Mouse (Mus musculus): Measurements from ENCODE around the gene Gm10226.
A peak's percentile ranks its signal among the peaks of the same experiment; 100 is the strongest.
"Not testable (repeated sequence)": the region's sequence is repeated elsewhere in the genome, so short reads cannot be mapped to it uniquely, and the experiment has no call there.

The Gm10226 gene

GRCm38 (mm10) chr17:21691560-21691959 lies at the start of gene Gm10226:
TSS of gene Gm10226 (plus strand) at chr17:21691860.
- DNase-seq, result no peak

- DNase-seq, result no peak
Measured at GRCm38 (mm10) chr17:21648791-21649190, 42.9 kb upstream of the Gm10226 start.

GRCm38 (mm10) chr17:21649936-21650335 lies 41.7 kb upstream of the Gm10226 start:
- no peak for DNase-seq

- DNase-seq, result peak; percentile 68
Measured at GRCm38 (mm10) chr17:21650364-21650907, 41.2 kb upstream of the Gm10226 start, which contains the start of gene Zfp983. TSS of gene Zfp983 (plus strand) at chr17:21650624.

- not testable (repeated sequence) for DNase-seq
Measured at GRCm38 (mm10) chr17:21678826-21679225, 12.8 kb upstream of the Gm10226 start.

GRCm38 (mm10) chr17:21679273-21680018 lies 12.2 kb upstream of the Gm10226 start:
- peak; percentile 85 for DNase-seq

- DNase-seq, result not testable (repeated sequence)
Measured at GRCm38 (mm10) chr17:21680019-21680376, 11.7 kb upstream of the Gm10226 start.

- DNase-seq, result no peak
Measured at GRCm38 (mm10) chr17:21693342-21693741, 1.7 kb downstream of the Gm10226 start.

- DNase-seq, result no peak
Measured at GRCm38 (mm10) chr17:21696073-21696472, 4.4 kb downstream of the Gm10226 start.

- no peak for DNase-seq
Measured at GRCm38 (mm10) chr17:21702281-21703240, 10.9 kb downstream of the Gm10226 start.

GRCm38 (mm10) chr17:21703414-21703813 lies 11.8 kb downstream of the Gm10226 start:
- DNase-seq, result no peak

- DNase-seq, result peak; percentile 86
Measured at GRCm38 (mm10) chr17:21707343-21707996, 15.8 kb downstream of the Gm10226 start, which contains the start of gene Zfp760. TSS of gene Zfp760 (plus strand) at chr17:21707741.

GRCm38 (mm10) chr17:21708401-21708800 lies 16.7 kb downstream of the Gm10226 start:
- DNase-seq, result no peak

GRCm38 (mm10) chr17:21730495-21730894 lies 38.8 kb downstream of the Gm10226 start, which contains the start of gene Zfp229:
TSS of gene Zfp229 (plus strand) at chr17:21730795.
- not testable (repeated sequence) for DNase-seq

GRCm38 (mm10) chr17:21733049-21733448 lies 41.4 kb downstream of the Gm10226 start:
- no peak for DNase-seq

- DNase-seq, result peak; percentile 79
Measured at GRCm38 (mm10) chr17:21733529-21734031, 41.9 kb downstream of the Gm10226 start.

Data from cerebellum, adult 9-10 months (tissue).